Mouse (Mus musculus) midbrain, embryonic 13.5 days (tissue): ENCODE data around the gene Chchd5. TPM values are rescaled to one million over a fixed set of nuclear protein-coding genes. Genes with fewer than 3 reads are reported as not detected.

ENCODE experiments used
- ATAC-seq: fragments of 200-750 bp; cut with Nextera tagmentation; 2 replicates; pipeline ENCODE4 v1.8.0; 2017; ENCODE audit warnings: mild to moderate bottlenecking, moderate TSS enrichment, moderate library complexity
- H3K27ac ChIP-seq: fragments of 300-500 bp; sonication (generic); 2 replicates; pipeline ENCODE4 v1.5.1; 2015; ENCODE audit warnings: inconsistent platforms, mild to moderate bottlenecking, moderate library complexity
- H3K27me3 ChIP-seq: fragments of 300-500 bp; sonication (generic); 2 replicates; pipeline ENCODE4 v1.6.1; 2015; ENCODE audit warnings: mild to moderate bottlenecking, inconsistent platforms
- H3K36me3 ChIP-seq: fragments of 300-500 bp; sonication (generic); 2 replicates; pipeline ENCODE4 v1.6.1; 2015; ENCODE audit warnings: mild to moderate bottlenecking, inconsistent platforms
- H3K4me1 ChIP-seq: fragments of 300-500 bp; sonication (generic); replicated peaks from 2 replicates; pipeline ENCODE4 v1.6.1; 2015; ENCODE audit warnings: inconsistent platforms
- H3K4me2 ChIP-seq: fragments of 300-500 bp; sonication (generic); replicated peaks from 2 replicates; pipeline ENCODE4 v1.6.1; 2015; ENCODE audit warnings: moderate library complexity, mild to moderate bottlenecking, inconsistent platforms
- H3K4me3 ChIP-seq: fragments of 300-500 bp; sonication (generic); replicated peaks from 2 replicates; pipeline ENCODE4 v1.5.1; 2015; ENCODE audit warnings: mild to moderate bottlenecking, inconsistent platforms
- H3K9ac ChIP-seq: fragments of 300-500 bp; sonication (generic); replicated peaks from 2 replicates; pipeline ENCODE4 v1.6.1; 2015; ENCODE audit warnings: mild to moderate bottlenecking, inconsistent platforms
- H3K9me3 ChIP-seq: fragments of 300-500 bp; sonication (generic); 2 replicates; pipeline ENCODE4 v1.6.1; 2016; ENCODE audit warnings: mild to moderate bottlenecking, inconsistent platforms
- WGBS: fragments of 180-500 bp; shearing (Covaris S2); methylation state at CpG from one replicate; pipeline ENCODE4 v1.1.7; 2015; 5-methylcytosine and 5-hydroxymethylcytosine counted together
- polyA plus RNA-seq: library from polyadenylated mRNA; unstranded; fragments of >200 nt; fragmentation: Nextera tagmentation; extraction: Ambion mirVana; gene quantifications from 2 replicates; pipeline ENCODE4 v1.2.1, GENCODE M21; 2015

The Chchd5 gene
- 29.2 and 30.4 TPM in 2 replicates for polyA plus RNA-seq

GRCm38 (mm10) chr2:129129412-129129929, at the start of gene Chchd5:
TSS of gene Chchd5 (plus strand) at chr2:129129700.
- Histone ChIP-seq H3K4me2 (peak within 1 kb of the TSS; percentile 84), H3K9me3 (peaks cover 11% of the 10 kb centered on the region), H3K9ac (peak within 1 kb of the TSS; percentile 74), H3K4me1 (peaks cover 23% of the 10 kb centered on the region), H3K36me3 (peaks cover 52% of the 10 kb centered on the region), H3K27ac (peak within 1 kb of the TSS; percentile 87), H3K4me3 (peak within 1 kb of the TSS; percentile 65), H3K27me3 (no peaks in the 10 kb centered on the region)
- WGBS: under 1% methylated on average over 35 of the region's 35 CpGs
- peak; percentile 100 for ATAC-seq

- Histone ChIP-seq H3K9me3 (no peaks in the 10 kb centered on the region), H3K4me3 (no peak overlapping the region), H3K4me2 (no peak overlapping the region), H3K4me1 (no peaks in the 10 kb centered on the region), H3K36me3 (peaks cover 73% of the 10 kb centered on the region), H3K9ac (no peak overlapping the region), H3K27me3 (no peaks in the 10 kb centered on the region), H3K27ac (no peak overlapping the region)
- 73% methylated on average over 13 of the region's 13 CpGs for WGBS
- no peak for ATAC-seq
These were observed 48.4 kb upstream of the Chchd5 start for GRCm38 (mm10) chr2:129081097-129081496.

- H3K36me3 ChIP-seq: peaks cover 64% of the 10 kb centered on the region
- no peaks in the 10 kb centered on the region for H3K4me1 ChIP-seq
- no peaks in the 10 kb centered on the region for H3K27me3 ChIP-seq
- H3K27ac ChIP-seq: no peak overlapping the region
- no peak overlapping the region for H3K9ac ChIP-seq
- no peak overlapping the region for H3K4me2 ChIP-seq
- no peak overlapping the region for H3K4me3 ChIP-seq
- 96% methylated on average over 5 of the region's 5 CpGs for WGBS
- ATAC-seq: no peak
- no peaks in the 10 kb centered on the region for H3K9me3 ChIP-seq
These were observed 46.0 kb upstream of the Chchd5 start for GRCm38 (mm10) chr2:129083514-129083913.

GRCm38 (mm10) chr2:129084959-129085358, 44.5 kb upstream of the Chchd5 start:
- no peaks in the 10 kb centered on the region for H3K27me3 ChIP-seq

GRCm38 (mm10) chr2:129087520-129087919, 42.0 kb upstream of the Chchd5 start:
- 85% methylated on average over 1 of the region's 1 CpGs for WGBS
- Histone ChIP-seq H3K9ac (no peak overlapping the region), H3K27ac (no peak overlapping the region), H3K36me3 (peaks cover 70% of the 10 kb centered on the region), H3K27me3 (no peaks in the 10 kb centered on the region), H3K4me2 (no peak overlapping the region), H3K4me3 (no peak overlapping the region), H3K4me1 (no peaks in the 10 kb centered on the region), H3K9me3 (no peaks in the 10 kb centered on the region)
- no peak for ATAC-seq

More at GRCm38 (mm10) chr2:129084959-129085358, 44.5 kb upstream of the Chchd5 start:
- no peak overlapping the region for H3K4me3 ChIP-seq
- H3K9ac ChIP-seq: no peak overlapping the region
- H3K9me3 ChIP-seq: no peaks in the 10 kb centered on the region
- peaks cover 67% of the 10 kb centered on the region for H3K36me3 ChIP-seq
- H3K4me2 ChIP-seq: no peak overlapping the region
- H3K4me1 ChIP-seq: no peaks in the 10 kb centered on the region
- ATAC-seq: no peak
- WGBS: 43% methylated on average over 2 of the region's 2 CpGs
- H3K27ac ChIP-seq: no peak overlapping the region

GRCm38 (mm10) chr2:129090370-129090769, 39.1 kb upstream of the Chchd5 start:
- H3K4me3 ChIP-seq: no peak overlapping the region
- H3K36me3 ChIP-seq: peaks cover 89% of the 10 kb centered on the region

GRCm38 (mm10) chr2:129092810-129093209, 36.7 kb upstream of the Chchd5 start:
- H3K36me3 ChIP-seq: peaks cover 75% of the 10 kb centered on the region
- no peak for ATAC-seq

More at GRCm38 (mm10) chr2:129090370-129090769, 39.1 kb upstream of the Chchd5 start:
- H3K9ac ChIP-seq: no peak overlapping the region
- ATAC-seq: no peak
- no peak overlapping the region for H3K4me2 ChIP-seq
- no peaks in the 10 kb centered on the region for H3K4me1 ChIP-seq
- H3K9me3 ChIP-seq: no peaks in the 10 kb centered on the region
- H3K27me3 ChIP-seq: no peaks in the 10 kb centered on the region
- H3K27ac ChIP-seq: no peak overlapping the region
- WGBS: 84% methylated on average over 4 of the region's 4 CpGs

GRCm38 (mm10) chr2:129093926-129094724, 35.4 kb upstream of the Chchd5 start:
- no peak overlapping the region for H3K9ac ChIP-seq
- H3K4me1 ChIP-seq: no peaks in the 10 kb centered on the region
- WGBS: 87% methylated on average over 18 of the region's 18 CpGs
- no peak overlapping the region for H3K4me2 ChIP-seq
- ATAC-seq: no peak
- H3K27me3 ChIP-seq: no peaks in the 10 kb centered on the region
- H3K36me3 ChIP-seq: peaks cover 65% of the 10 kb centered on the region
- H3K4me3 ChIP-seq: no peak overlapping the region
- H3K27ac ChIP-seq: no peak overlapping the region
- H3K9me3 ChIP-seq: no peaks in the 10 kb centered on the region

More at GRCm38 (mm10) chr2:129092810-129093209, 36.7 kb upstream of the Chchd5 start:
- Histone ChIP-seq H3K4me1 (no peaks in the 10 kb centered on the region), H3K27me3 (no peaks in the 10 kb centered on the region), H3K4me2 (no peak overlapping the region), H3K4me3 (no peak overlapping the region), H3K9me3 (no peaks in the 10 kb centered on the region), H3K9ac (no peak overlapping the region), H3K27ac (no peak overlapping the region)
- 94% methylated on average over 12 of the region's 12 CpGs for WGBS

GRCm38 (mm10) chr2:129100784-129101310, 28.7 kb upstream of the Chchd5 start, which contains the start of gene Polr1b:
TSS of gene Polr1b (plus strand) at chr2:129100995.
- peaks cover 32% of the 10 kb centered on the region for H3K36me3 ChIP-seq
- H3K9ac ChIP-seq: peak within 1 kb of the TSS; percentile 68
- H3K9me3 ChIP-seq: no peaks in the 10 kb centered on the region
- no peaks in the 10 kb centered on the region for H3K27me3 ChIP-seq
- peaks cover 11% of the 10 kb centered on the region for H3K4me1 ChIP-seq
- no peak within 1 kb of the TSS for H3K27ac ChIP-seq
- ATAC-seq: peak; percentile 99
- under 1% methylated on average over 35 of the region's 35 CpGs for WGBS
- H3K4me3 ChIP-seq: peak within 1 kb of the TSS; percentile 64
- peak within 1 kb of the TSS; percentile 85 for H3K4me2 ChIP-seq

- no peak for ATAC-seq
- Histone ChIP-seq H3K4me1 (no peaks in the 10 kb centered on the region), H3K27ac (no peak overlapping the region), H3K9me3 (no peaks in the 10 kb centered on the region), H3K9ac (no peak overlapping the region), H3K27me3 (no peaks in the 10 kb centered on the region), H3K4me3 (no peak overlapping the region), H3K36me3 (peaks cover 79% of the 10 kb centered on the region), H3K4me2 (no peak overlapping the region)
- WGBS: 93% methylated on average over 5 of the region's 5 CpGs
These were observed 16.6 kb upstream of the Chchd5 start for GRCm38 (mm10) chr2:129112924-129113323.

GRCm38 (mm10) chr2:129115706-129116367, 13.7 kb upstream of the Chchd5 start:
- Histone ChIP-seq H3K4me1 (no peaks in the 10 kb centered on the region), H3K9ac (no peak overlapping the region), H3K4me3 (no peak overlapping the region), H3K4me2 (no peak overlapping the region), H3K36me3 (peaks cover 86% of the 10 kb centered on the region), H3K27me3 (no peaks in the 10 kb centered on the region), H3K9me3 (no peaks in the 10 kb centered on the region), H3K27ac (no peak overlapping the region)
- WGBS: 95% methylated on average over 9 of the region's 9 CpGs
- no peak for ATAC-seq

GRCm38 (mm10) chr2:129116368-129116739, 13.1 kb upstream of the Chchd5 start:
- Histone ChIP-seq H3K4me3 (no peak overlapping the region), H3K4me1 (no peaks in the 10 kb centered on the region), H3K27me3 (no peaks in the 10 kb centered on the region), H3K4me2 (no peak overlapping the region), H3K36me3 (peaks cover 87% of the 10 kb centered on the region), H3K27ac (no peak overlapping the region), H3K9ac (no peak overlapping the region), H3K9me3 (no peaks in the 10 kb centered on the region)
- 96% methylated on average over 1 of the region's 1 CpGs for WGBS
- no peak for ATAC-seq
